Mouse (Mus musculus): ENCODE results near the gene Wrnip1. TPM values are rescaled to one million over a fixed set of nuclear protein-coding genes. Genes with fewer than 3 reads are reported as not detected.

Gene Wrnip1
- total RNA-seq (2023) = 10 to 100 TPM; 15.8 to 18.0 TPM

DNA sequence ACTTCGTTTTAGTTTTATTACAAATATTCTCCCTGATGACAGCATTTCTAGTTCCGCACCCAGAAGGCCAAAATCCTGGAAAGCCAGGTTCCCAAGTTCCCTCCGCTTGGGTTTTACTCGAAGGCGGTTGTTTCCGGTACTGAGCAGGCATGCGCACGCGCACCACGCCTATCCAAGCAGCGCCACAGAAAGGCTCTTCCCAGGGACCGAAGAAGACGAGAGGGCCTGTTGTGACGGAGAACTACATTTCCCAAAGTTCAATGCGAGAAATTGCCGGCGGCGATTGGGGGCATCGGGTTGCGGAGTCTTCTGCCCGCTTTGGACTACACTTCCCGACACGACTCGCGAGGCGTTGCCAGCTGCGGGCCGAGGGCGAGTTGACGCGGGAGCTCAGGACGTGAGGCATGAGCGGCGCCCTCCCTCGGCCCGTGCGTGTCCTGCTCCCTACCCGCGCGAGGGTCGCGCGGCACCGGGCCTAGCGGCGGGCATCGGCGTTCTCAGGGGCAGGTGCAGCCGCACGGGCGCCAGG is at the start of gene Wrnip1:
Gene Wrnip1, plus strand, starts transcription at position 346 of the 529 bp plus-strand sequence.

DNA sequence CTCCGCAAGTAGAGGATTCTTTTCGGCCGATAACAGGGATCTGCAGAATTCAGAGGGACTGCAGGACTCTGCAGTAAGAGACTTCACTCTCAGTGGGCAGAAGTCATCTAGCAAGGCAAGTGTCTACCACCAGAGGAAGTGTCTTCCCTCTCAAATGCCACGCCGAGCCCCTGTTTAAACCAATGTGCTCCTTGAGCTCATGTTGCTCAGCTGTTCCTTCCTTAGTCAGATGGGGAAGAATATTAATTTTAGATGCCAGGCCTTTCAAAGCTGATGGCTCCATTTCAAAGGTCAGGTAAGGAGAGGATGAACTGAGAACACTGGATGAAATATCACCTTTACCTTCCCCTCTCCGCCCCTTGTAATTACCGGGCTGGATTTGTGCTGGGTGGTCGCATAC is 18.0 kb upstream of the Wrnip1 start, which contains the start of gene Mylk4:
Gene Mylk4, minus strand, starts transcription at position 139 of the 400 bp plus-strand sequence.

DNA sequence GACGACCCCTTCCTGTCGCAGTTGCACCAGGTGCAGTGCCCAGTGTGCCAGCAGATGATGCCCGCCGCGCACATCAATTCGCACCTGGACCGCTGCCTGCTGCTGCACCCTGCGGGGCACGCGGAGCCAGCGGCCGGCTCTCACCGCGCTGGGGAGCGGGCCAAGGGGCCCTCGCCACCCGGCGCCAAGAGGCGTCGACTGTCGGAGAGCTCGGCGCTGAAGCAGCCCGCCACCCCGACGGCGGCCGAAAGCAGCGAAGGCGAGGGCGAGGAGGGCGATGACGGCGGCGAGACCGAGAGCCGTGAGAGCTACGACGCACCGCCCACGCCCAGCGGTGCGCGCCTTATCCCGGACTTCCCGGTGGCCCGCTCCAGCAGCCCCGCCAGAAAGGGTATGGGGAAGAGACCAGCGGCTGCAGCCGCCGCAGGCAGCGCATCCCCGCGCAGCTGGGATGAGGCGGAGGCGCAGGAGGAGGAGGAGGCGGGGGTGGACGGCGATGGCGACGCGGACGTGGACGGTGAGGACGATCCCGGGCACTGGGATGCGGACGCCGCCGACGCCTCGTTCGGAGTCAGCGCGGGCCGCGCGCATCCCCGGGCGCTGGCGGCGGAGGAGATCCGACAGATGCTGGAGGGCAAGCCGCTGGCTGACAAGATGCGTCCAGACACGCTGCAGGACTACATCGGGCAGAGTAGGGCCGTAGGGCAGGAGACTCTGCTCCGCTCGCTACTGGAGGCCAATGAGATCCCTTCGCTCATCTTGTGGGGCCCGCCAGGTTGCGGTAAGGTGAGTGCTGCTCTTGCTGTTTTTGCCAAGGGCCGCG is 632 bp downstream of the Wrnip1 start, which contains the start of gene D930007J09Rik:
Gene D930007J09Rik, minus strand, starts transcription at position 591 of the 823 bp plus-strand sequence.

DNA sequence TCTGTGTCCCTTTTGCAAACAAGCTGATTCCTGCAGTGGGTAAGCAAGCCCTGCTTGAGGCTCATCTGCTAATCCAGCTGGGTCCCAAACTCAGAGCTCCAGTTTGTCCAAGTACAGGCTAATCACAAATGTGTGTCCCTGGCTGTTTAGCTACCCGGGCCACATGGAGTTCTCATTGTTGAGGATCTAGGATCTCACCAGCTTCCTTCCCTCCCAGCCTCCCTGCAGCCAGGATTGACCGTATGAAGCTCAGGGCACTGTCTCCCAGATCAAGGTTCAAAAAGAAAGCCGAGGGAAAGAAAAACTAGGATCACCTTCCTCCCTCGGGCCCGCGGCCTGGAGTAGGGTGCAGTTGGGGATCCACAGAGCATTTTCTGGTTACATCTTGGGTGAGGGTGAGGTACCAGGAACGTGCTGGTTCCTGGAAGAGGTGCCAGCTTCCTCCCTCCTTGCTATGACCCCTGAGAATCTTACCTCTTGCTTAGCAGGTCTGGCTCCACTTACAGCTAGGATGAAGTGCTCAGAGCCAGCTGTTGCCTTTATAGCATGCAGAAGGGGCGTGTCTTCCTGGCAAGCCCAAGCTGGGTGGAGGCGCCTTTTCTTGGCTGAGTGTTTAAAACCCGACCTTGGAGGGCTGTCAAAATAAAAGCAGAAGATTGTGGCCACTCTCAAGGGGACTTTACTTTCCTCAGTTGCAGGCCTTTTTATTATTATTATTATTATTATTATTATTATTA is 49.0 kb downstream of the Wrnip1 start, which contains the start of gene Serpinb1a:
Gene Serpinb1a, minus strand, starts transcription at position 518 of the 737 bp plus-strand sequence.

Other genes starting within 250 kb of the Wrnip1 start
- not detected for gene Mylk4, start 18.1 kb upstream of the Wrnip1 start, total RNA-seq (2023)
- not detected for gene D930007J09Rik, start 811 bp downstream of the Wrnip1 start, total RNA-seq (2023)
- 10 to 100 TPM in 1 of 2 experiments, 1 to 10 TPM in 1; 7.0 to 12.6 TPM for gene Serpinb1a, start 49.1 kb downstream of the Wrnip1 start, total RNA-seq (2023)
- gene Serpinb1c, start 96.2 kb downstream of the Wrnip1 start, total RNA-seq (2023) = not detected
- 1 to 10 TPM; 2.1 to 2.4 TPM for gene Serpinb6b, start 163.2 kb downstream of the Wrnip1 start, total RNA-seq (2023)
- gene Serpinb9, start 201.2 kb downstream of the Wrnip1 start, total RNA-seq (2023) = 1 to 10 TPM; 3.6 to 3.7 TPM
- not detected for gene Serpinb9b, start 225.4 kb downstream of the Wrnip1 start, total RNA-seq (2023)